Mouse (Mus musculus): Measurements from ENCODE around the gene Gfra1. TPM values are rescaled to one million over a fixed set of nuclear protein-coding genes. Genes with fewer than 3 reads are reported as not detected.

The Gfra1 gene
- polyA plus RNA-seq, 1 experiment from 2014 or later, result 6.9 TPM

- H3K9me3 ChIP-seq (ENCODE audit: control insufficient read depth, low read length), result no peaks in the 10 kb centered on the region
- H3K4me2 ChIP-seq (ENCODE audit: low read depth, low read length), result no peak overlapping the region
- 48% methylated on average over 6 of the region's 6 CpGs for WGBS
- peaks cover 12% of the 10 kb centered on the region for H3K27me3 ChIP-seq (ENCODE audit: control insufficient read depth, insufficient read depth, low read depth, low read length)
- H3K36me3 ChIP-seq (ENCODE audit: control insufficient read depth, insufficient read depth, low read length), result no peaks in the 10 kb centered on the region
- H3K4me3 ChIP-seq (ENCODE audit: low read length), result no peak overlapping the region
- peaks cover 12% of the 10 kb centered on the region for H3K4me1 ChIP-seq (replicated peaks; ENCODE audit: control insufficient read depth, insufficient read depth, low read length)
- ATAC-seq (ENCODE audit: low read depth), result no peak
- no peak overlapping the region for H3K27ac ChIP-seq (ENCODE audit: low read length)
- H3K9ac ChIP-seq (ENCODE audit: low read length), result no peak overlapping the region
Observed at GRCm38 (mm10) chr19:58451323-58451722, 4.4 kb downstream of the Gfra1 start.

- no peak overlapping the region for H3K4me3 ChIP-seq (ENCODE audit: low read length)
- H3K9ac ChIP-seq (ENCODE audit: low read length), result no peak overlapping the region
- peaks cover 12% of the 10 kb centered on the region for H3K27me3 ChIP-seq (ENCODE audit: control insufficient read depth, insufficient read depth, low read depth, low read length)
- WGBS, result 51% methylated on average over 5 of the region's 5 CpGs
- H3K4me2 ChIP-seq (ENCODE audit: low read depth, low read length), result no peak overlapping the region
- peaks cover 7% of the 10 kb centered on the region for H3K4me1 ChIP-seq (replicated peaks; ENCODE audit: control insufficient read depth, insufficient read depth, low read length)
- no peak overlapping the region for H3K27ac ChIP-seq (ENCODE audit: low read length)
- no peak for ATAC-seq (ENCODE audit: low read depth)
- no peaks in the 10 kb centered on the region for H3K9me3 ChIP-seq (ENCODE audit: control insufficient read depth, low read length)
- H3K36me3 ChIP-seq (ENCODE audit: control insufficient read depth, insufficient read depth, low read length), result no peaks in the 10 kb centered on the region
Observed at GRCm38 (mm10) chr19:58450716-58451115, 5.0 kb downstream of the Gfra1 start.

GRCm38 (mm10) chr19:58442785-58443732, 12.7 kb downstream of the Gfra1 start:
- Histone ChIP-seq H3K27ac (ENCODE audit: low read length) (no peak overlapping the region), H3K4me3 (ENCODE audit: low read length) (no peak overlapping the region), H3K36me3 (ENCODE audit: control insufficient read depth, insufficient read depth, low read length) (no peaks in the 10 kb centered on the region), H3K9ac (ENCODE audit: low read length) (no peak overlapping the region), H3K4me1 (replicated peaks; ENCODE audit: control insufficient read depth, insufficient read depth, low read length) (no peaks in the 10 kb centered on the region), H3K9me3 (ENCODE audit: control insufficient read depth, low read length) (no peaks in the 10 kb centered on the region), H3K4me2 (ENCODE audit: low read depth, low read length) (no peak overlapping the region), H3K27me3 (ENCODE audit: control insufficient read depth, insufficient read depth, low read depth, low read length) (no peaks in the 10 kb centered on the region)
- 76% methylated on average over 10 of the region's 10 CpGs for WGBS
- ATAC-seq (ENCODE audit: low read depth), result no peak

GRCm38 (mm10) chr19:58441785-58442184, 13.9 kb downstream of the Gfra1 start:
- no peak for ATAC-seq (ENCODE audit: low read depth)
- Histone ChIP-seq H3K27ac (ENCODE audit: low read length) (no peak overlapping the region), H3K4me2 (ENCODE audit: low read depth, low read length) (no peak overlapping the region), H3K4me3 (ENCODE audit: low read length) (no peak overlapping the region), H3K36me3 (ENCODE audit: control insufficient read depth, insufficient read depth, low read length) (no peaks in the 10 kb centered on the region), H3K27me3 (ENCODE audit: control insufficient read depth, insufficient read depth, low read depth, low read length) (no peaks in the 10 kb centered on the region), H3K9me3 (ENCODE audit: control insufficient read depth, low read length) (no peaks in the 10 kb centered on the region), H3K4me1 (replicated peaks; ENCODE audit: control insufficient read depth, insufficient read depth, low read length) (no peaks in the 10 kb centered on the region; the same call in 1 of the 2 replicates), H3K9ac (ENCODE audit: low read length) (no peak overlapping the region)
- 66% methylated on average over 7 of the region's 7 CpGs for WGBS

GRCm38 (mm10) chr19:58441246-58441645, 14.5 kb downstream of the Gfra1 start:
- Histone ChIP-seq H3K27me3 (ENCODE audit: control insufficient read depth, insufficient read depth, low read depth, low read length) (no peaks in the 10 kb centered on the region), H3K4me2 (ENCODE audit: low read depth, low read length) (no peak overlapping the region), H3K4me3 (ENCODE audit: low read length) (no peak overlapping the region), H3K4me1 (replicated peaks; ENCODE audit: control insufficient read depth, insufficient read depth, low read length) (peaks cover 3% of the 10 kb centered on the region; the same call in 1 of the 2 replicates), H3K9me3 (ENCODE audit: control insufficient read depth, low read length) (no peaks in the 10 kb centered on the region), H3K9ac (ENCODE audit: low read length) (no peak overlapping the region), H3K27ac (ENCODE audit: low read length) (no peak overlapping the region), H3K36me3 (ENCODE audit: control insufficient read depth, insufficient read depth, low read length) (no peaks in the 10 kb centered on the region)
- WGBS, result 77% methylated on average over 7 of the region's 7 CpGs
- no peak for ATAC-seq (ENCODE audit: low read depth)

GRCm38 (mm10) chr19:58438762-58439161, 16.9 kb downstream of the Gfra1 start:
- 86% methylated on average over 4 of the region's 4 CpGs for WGBS
- H3K9ac ChIP-seq (ENCODE audit: low read length), result no peak overlapping the region
- no peaks in the 10 kb centered on the region for H3K9me3 ChIP-seq (ENCODE audit: control insufficient read depth, low read length)
- H3K4me3 ChIP-seq (ENCODE audit: low read length), result no peak overlapping the region
- no peaks in the 10 kb centered on the region for H3K27me3 ChIP-seq (ENCODE audit: control insufficient read depth, insufficient read depth, low read depth, low read length)
- H3K36me3 ChIP-seq (ENCODE audit: control insufficient read depth, insufficient read depth, low read length), result no peaks in the 10 kb centered on the region
- H3K4me1 ChIP-seq (replicated peaks; ENCODE audit: control insufficient read depth, insufficient read depth, low read length), result peaks cover 3% of the 10 kb centered on the region; the same call in 1 of the 2 replicates
- H3K27ac ChIP-seq (ENCODE audit: low read length), result no peak overlapping the region
- ATAC-seq (ENCODE audit: low read depth), result no peak
- H3K4me2 ChIP-seq (ENCODE audit: low read depth, low read length), result no peak overlapping the region

GRCm38 (mm10) chr19:58437441-58438071, 18.2 kb downstream of the Gfra1 start:
- WGBS, result 49% methylated on average over 10 of the region's 10 CpGs
- H3K4me1 ChIP-seq (replicated peaks; ENCODE audit: control insufficient read depth, insufficient read depth, low read length), result peaks cover 3% of the 10 kb centered on the region; the same call in 1 of the 2 replicates
- H3K27ac ChIP-seq (ENCODE audit: low read length), result no peak overlapping the region
- ATAC-seq (ENCODE audit: low read depth), result 0 out of 2 replicates have a peak, but pooled peaks have one; percentile 12
- no peaks in the 10 kb centered on the region for H3K9me3 ChIP-seq (ENCODE audit: control insufficient read depth, low read length)
- no peak overlapping the region for H3K4me2 ChIP-seq (ENCODE audit: low read depth, low read length)
- H3K4me3 ChIP-seq (ENCODE audit: low read length), result no peak overlapping the region
- no peak overlapping the region for H3K9ac ChIP-seq (ENCODE audit: low read length)
- H3K36me3 ChIP-seq (ENCODE audit: control insufficient read depth, insufficient read depth, low read length), result no peaks in the 10 kb centered on the region
- H3K27me3 ChIP-seq (ENCODE audit: control insufficient read depth, insufficient read depth, low read depth, low read length), result no peaks in the 10 kb centered on the region

- H3K9me3 ChIP-seq (ENCODE audit: control insufficient read depth, low read length), result no peaks in the 10 kb centered on the region
- no peak overlapping the region for H3K9ac ChIP-seq (ENCODE audit: low read length)
- no peak overlapping the region for H3K4me3 ChIP-seq (ENCODE audit: low read length)
- 49% methylated on average over 3 of the region's 3 CpGs for WGBS
- no peaks in the 10 kb centered on the region for H3K27me3 ChIP-seq (ENCODE audit: control insufficient read depth, insufficient read depth, low read depth, low read length)
- ATAC-seq (ENCODE audit: low read depth), result no peak
- H3K36me3 ChIP-seq (ENCODE audit: control insufficient read depth, insufficient read depth, low read length), result no peaks in the 10 kb centered on the region
- H3K4me2 ChIP-seq (ENCODE audit: low read depth, low read length), result no peak overlapping the region
- no peak overlapping the region for H3K27ac ChIP-seq (ENCODE audit: low read length)
- peaks cover 3% of the 10 kb centered on the region; the same call in 1 of the 2 replicates for H3K4me1 ChIP-seq (replicated peaks; ENCODE audit: control insufficient read depth, insufficient read depth, low read length)
Observed at GRCm38 (mm10) chr19:58436874-58437273, 18.8 kb downstream of the Gfra1 start.

GRCm38 (mm10) chr19:58435877-58436276, 19.8 kb downstream of the Gfra1 start:
- Histone ChIP-seq H3K27me3 (ENCODE audit: control insufficient read depth, insufficient read depth, low read depth, low read length) (no peaks in the 10 kb centered on the region), H3K4me1 (replicated peaks; ENCODE audit: control insufficient read depth, insufficient read depth, low read length) (peaks cover 3% of the 10 kb centered on the region; the same call in 1 of the 2 replicates), H3K4me3 (ENCODE audit: low read length) (no peak overlapping the region), H3K9me3 (ENCODE audit: control insufficient read depth, low read length) (no peaks in the 10 kb centered on the region), H3K36me3 (ENCODE audit: control insufficient read depth, insufficient read depth, low read length) (no peaks in the 10 kb centered on the region), H3K9ac (ENCODE audit: low read length) (no peak overlapping the region), H3K27ac (ENCODE audit: low read length) (no peak overlapping the region), H3K4me2 (ENCODE audit: low read depth, low read length) (no peak overlapping the region)
- 67% methylated on average over 5 of the region's 5 CpGs for WGBS
- ATAC-seq (ENCODE audit: low read depth), result no peak
